Mouse (Mus musculus) ES-Bruce4 (cell line): ENCODE measurements around the gene Ap5s1. TPM values are rescaled to one million over a fixed set of nuclear protein-coding genes. Genes with fewer than 3 reads are reported as not detected.

Source experiments
- H3K27ac ChIP-seq: 2 replicates; pipeline ENCODE4 v1.5.1; 2012; ENCODE audit warnings: low read length, inconsistent platforms; ENCODE audit not compliant: insufficient read depth
- H3K27me3 ChIP-seq: 2 replicates; pipeline ENCODE4 v1.6.1; 2012; ENCODE audit warnings: mild to moderate bottlenecking, low read length, inconsistent platforms; ENCODE audit not compliant: control insufficient read depth, poor library complexity, insufficient read depth, severe bottlenecking
- H3K36me3 ChIP-seq: 2 replicates; pipeline ENCODE4 v1.6.1; 2012; ENCODE audit warnings: inconsistent platforms, mild to moderate bottlenecking, low read length, moderate library complexity; ENCODE audit not compliant: control insufficient read depth, poor library complexity, insufficient read depth, severe bottlenecking
- H3K4me1 ChIP-seq: one replicate; pipeline ENCODE4 v1.8.1; 2011; ENCODE audit warnings: low read length; ENCODE audit not compliant: control insufficient read depth, insufficient read depth
- H3K4me3 ChIP-seq: 2 replicates; pipeline ENCODE4 v1.5.1; 2011; ENCODE audit warnings: low read depth, mild to moderate bottlenecking, low read length
- H3K9ac ChIP-seq: 2 replicates; pipeline ENCODE4 v1.6.1; 2012; ENCODE audit warnings: low read depth, mild to moderate bottlenecking, inconsistent platforms; ENCODE audit not compliant: poor library complexity, severe bottlenecking
- H3K9me3 ChIP-seq: replicated peaks from 2 replicates; pipeline ENCODE4 v1.6.1; 2012; ENCODE audit warnings: mild to moderate bottlenecking, low read length, inconsistent platforms; ENCODE audit not compliant: control insufficient read depth, poor library complexity, insufficient read depth, severe bottlenecking
- CTCF ChIP-seq: IDR thresholded peaks from one replicate; pipeline ENCODE4 v1.8.1; 2011; ENCODE audit warnings: low read depth, low read length
- EP300 ChIP-seq: IDR thresholded peaks from 2 replicates; pipeline ENCODE4 v1.6.1; 2011; ENCODE audit warnings: low read depth, low read length; ENCODE audit not compliant: insufficient read depth
- POLR2A ChIP-seq: IDR thresholded peaks from one replicate; pipeline ENCODE4 v1.8.1; 2011; ENCODE audit warnings: low read length; ENCODE audit not compliant: insufficient read depth
- polyA plus RNA-seq: library from polyadenylated mRNA; stranded (reverse); fragments of >200 nt; gene quantifications from 2 replicates; pipeline ENCODE4 v1.2.4, GENCODE M21; 2011; ENCODE audit warnings: low read depth; ENCODE audit not compliant: missing spikeins, insufficient read depth, insufficient read length

The Ap5s1 gene
- polyA plus RNA-seq, 1 experiment = 8.5 TPM

DNA sequence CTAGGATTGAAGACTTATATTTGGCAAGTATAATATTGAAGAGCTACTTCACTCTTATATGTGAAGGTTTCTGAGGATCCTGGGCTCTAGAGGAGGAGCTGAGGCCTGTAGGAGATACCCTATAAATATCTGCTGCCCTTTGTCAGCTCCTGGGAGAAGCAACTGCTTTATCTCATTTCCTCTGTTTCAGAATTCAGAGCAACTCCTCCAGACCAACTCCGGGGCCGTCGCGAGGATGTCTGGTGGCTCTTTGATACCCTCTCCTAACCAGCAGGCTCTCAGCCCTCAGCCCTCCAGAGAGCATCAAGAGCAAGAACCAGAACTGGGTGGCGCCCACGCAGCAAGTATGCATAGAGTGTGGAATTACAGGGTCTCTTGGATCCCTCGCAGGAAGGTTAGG lies 36.1 kb downstream of the Ap5s1 start:
- Histone ChIP-seq H3K36me3 (peaks cover 22% of the 10 kb centered on the region), H3K9me3 (no peaks in the 10 kb centered on the region), H3K4me3 (no peak overlapping the region), H3K9ac (no peak overlapping the region), H3K27ac (no peak overlapping the region), H3K27me3 (no peaks in the 10 kb centered on the region), H3K4me1 (no peaks in the 10 kb centered on the region)
- TF ChIP-seq EP300 (no peak), POLR2A (no peak), CTCF (no peak)

DNA sequence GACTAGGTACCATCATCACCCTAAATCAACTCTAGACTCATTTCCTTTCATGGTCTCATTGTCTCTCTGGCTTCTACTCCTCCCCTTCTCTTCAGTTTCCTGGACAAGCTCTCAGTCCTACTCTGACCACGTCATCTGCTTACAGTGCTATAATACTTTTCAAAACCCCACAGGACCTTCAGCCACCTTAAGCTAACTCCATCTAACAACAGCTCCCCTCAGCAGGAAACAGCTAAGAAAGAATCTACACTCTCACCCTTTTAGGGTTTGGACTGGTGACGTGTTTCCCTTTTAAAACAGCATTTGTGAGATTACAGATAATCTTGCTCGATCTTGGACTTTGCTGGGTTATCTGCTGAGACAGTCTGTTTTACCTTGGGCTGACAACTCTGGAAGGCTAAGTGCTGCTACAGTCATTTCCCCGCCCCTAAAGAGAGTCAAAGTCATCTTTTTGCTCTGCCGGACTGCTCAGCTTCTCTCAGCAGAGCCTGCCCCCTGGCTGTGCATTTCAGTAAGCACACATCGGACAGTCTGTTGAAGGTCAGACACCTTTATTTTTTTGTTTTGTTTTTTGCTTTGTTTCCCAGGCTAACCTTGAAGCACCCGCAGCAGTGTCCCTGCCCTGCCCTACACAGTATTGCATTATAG lies 46.9 kb downstream of the Ap5s1 start:
- Histone ChIP-seq H3K4me1 (no peaks in the 10 kb centered on the region), H3K9ac (0 out of 2 replicates have a peak overlapping the region, but pooled peaks have one; percentile 50), H3K27me3 (no peaks in the 10 kb centered on the region), H3K9me3 (no peaks in the 10 kb centered on the region), H3K36me3 (no peaks in the 10 kb centered on the region), H3K4me3 (no peak overlapping the region), H3K27ac (no peak overlapping the region)
- TF ChIP-seq EP300 (no peak), POLR2A (no peak), CTCF (peak; percentile 79)

DNA sequence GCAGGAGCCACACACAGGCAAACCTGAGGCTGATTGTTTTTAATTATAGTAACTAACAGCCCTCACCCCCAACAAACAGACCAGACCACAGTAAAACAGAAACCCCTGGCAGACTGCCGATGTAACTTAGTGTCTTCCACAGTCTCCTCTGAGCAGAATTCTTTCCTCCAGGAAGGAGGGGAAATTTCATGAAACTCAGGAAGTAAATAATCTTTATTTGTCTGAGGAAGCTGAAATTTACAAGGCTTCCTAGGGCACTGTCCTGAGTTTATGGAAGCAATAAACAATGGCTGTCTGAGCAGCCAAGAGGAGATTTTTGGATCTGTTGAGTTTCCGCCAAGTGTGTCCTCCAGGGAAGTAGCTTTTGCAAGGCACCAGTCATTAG lies 47.4 kb downstream of the Ap5s1 start:
- Histone ChIP-seq H3K4me3 (no peak overlapping the region), H3K27ac (no peak overlapping the region), H3K4me1 (no peaks in the 10 kb centered on the region), H3K36me3 (no peaks in the 10 kb centered on the region), H3K27me3 (no peaks in the 10 kb centered on the region), H3K9me3 (no peaks in the 10 kb centered on the region), H3K9ac (0 out of 2 replicates have a peak overlapping the region, but pooled peaks have one; percentile 50)
- TF ChIP-seq CTCF (no peak), POLR2A (no peak), EP300 (no peak)

DNA sequence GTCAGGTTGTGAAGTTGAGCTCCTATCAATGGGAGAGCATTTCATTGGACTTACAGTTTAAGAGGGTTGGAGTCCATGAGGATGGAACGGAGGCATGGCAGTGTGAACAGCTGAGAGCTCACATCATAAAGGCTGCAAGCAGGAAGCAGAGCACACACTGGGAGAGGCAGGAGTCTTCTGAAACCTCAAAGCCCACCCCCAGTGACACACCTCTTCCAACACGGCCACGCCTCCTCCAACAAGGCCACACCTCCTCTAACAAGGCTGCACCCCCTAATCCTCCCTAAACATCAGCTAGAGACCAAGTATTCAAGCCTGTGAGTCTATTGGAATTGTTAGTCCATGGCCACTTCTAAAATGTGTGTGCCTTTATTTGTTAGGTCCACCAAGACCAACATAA lies 48.9 kb downstream of the Ap5s1 start:
- Histone ChIP-seq H3K4me1 (no peaks in the 10 kb centered on the region), H3K9me3 (no peaks in the 10 kb centered on the region), H3K36me3 (no peaks in the 10 kb centered on the region)

DNA sequence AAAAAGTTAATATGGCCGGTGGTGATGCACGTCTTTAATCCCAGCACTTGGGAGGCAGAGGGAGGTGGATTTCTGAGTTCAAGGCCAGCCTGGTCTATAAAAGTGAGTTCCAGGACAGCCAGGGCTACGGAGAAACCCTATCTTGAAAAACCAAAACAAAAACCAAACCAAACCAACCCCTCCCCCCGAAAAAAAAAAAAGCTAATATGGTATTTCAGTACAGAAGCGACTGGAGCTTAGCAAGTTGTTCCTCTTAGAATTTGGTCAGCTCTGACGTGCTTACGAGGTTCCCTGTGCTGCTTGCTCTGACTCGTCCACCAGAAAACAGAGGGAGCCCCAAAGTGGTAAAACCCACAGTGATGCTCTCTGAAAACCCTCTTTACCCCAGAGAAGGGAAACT lies 51.8 kb downstream of the Ap5s1 start:
- Histone ChIP-seq H3K27ac (no peak overlapping the region), H3K9me3 (no peaks in the 10 kb centered on the region), H3K4me3 (no peak overlapping the region), H3K4me1 (no peaks in the 10 kb centered on the region), H3K36me3 (no peaks in the 10 kb centered on the region), H3K27me3 (no peaks in the 10 kb centered on the region), H3K9ac (no peak overlapping the region)
- TF ChIP-seq EP300 = no peak
- TF ChIP-seq CTCF = no peak
- no peak for TF ChIP-seq POLR2A

More for the DNA sequence above, 48.9 kb downstream of the Ap5s1 start:
- Histone ChIP-seq H3K9ac (no peak overlapping the region), H3K4me3 (peak overlapping the region; percentile 38), H3K27me3 (no peaks in the 10 kb centered on the region), H3K27ac (no peak overlapping the region)
- TF ChIP-seq EP300 (no peak), POLR2A (no peak), CTCF (no peak)

DNA sequence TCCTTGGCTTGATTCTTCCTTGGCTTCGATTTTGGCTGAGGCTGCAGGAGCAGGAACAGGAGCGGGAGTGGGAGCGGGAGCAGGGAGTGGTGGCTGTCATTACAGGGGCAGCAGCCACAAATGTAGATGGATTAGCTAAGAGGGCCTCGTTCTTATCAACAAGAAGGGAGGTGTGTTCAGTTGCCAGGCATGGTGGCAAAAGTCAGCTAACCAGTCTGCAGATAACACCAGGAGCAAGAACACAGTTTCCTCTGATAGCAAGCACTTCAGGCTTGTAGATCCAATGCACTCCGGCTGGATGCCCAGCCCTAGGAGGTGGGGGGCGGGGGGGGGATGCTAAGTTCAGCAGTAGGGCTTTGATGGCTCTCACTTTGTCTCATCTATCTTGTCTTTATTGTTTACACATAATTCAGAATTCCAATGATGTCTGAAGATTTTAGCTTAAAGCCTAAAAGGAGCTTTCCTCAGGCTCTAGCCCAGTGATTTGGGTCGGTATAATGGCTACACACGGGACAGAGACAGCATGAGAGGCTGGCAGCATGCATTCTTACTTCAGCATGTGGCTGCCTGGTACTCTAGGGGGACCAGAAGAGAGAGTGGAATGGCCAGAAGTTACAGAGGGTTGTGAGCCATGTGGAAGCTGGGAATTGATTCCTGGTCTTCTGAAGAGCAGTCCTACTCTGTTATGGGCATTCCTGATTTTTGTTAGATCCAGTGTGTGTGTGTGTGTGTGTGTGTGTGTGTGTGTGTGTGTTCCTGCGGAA lies 53.8 kb downstream of the Ap5s1 start:
- no peaks in the 10 kb centered on the region for H3K27me3 ChIP-seq
- H3K4me3 ChIP-seq = no peak overlapping the region
- no peaks in the 10 kb centered on the region for H3K36me3 ChIP-seq
- H3K9ac ChIP-seq = peak overlapping the region; percentile 84; the same call in 1 of the 2 replicates
- H3K27ac ChIP-seq = no peak overlapping the region
- no peaks in the 10 kb centered on the region for H3K4me1 ChIP-seq
- no peak for TF ChIP-seq CTCF
- TF ChIP-seq POLR2A = no peak
- TF ChIP-seq EP300 = no peak
- no peaks in the 10 kb centered on the region for H3K9me3 ChIP-seq
